Mouse (Mus musculus) midbrain, embryonic 14.5 days (tissue): ENCODE data around the gene Atp1a4. TPM values are rescaled to one million over a fixed set of nuclear protein-coding genes. Genes with fewer than 3 reads are reported as not detected.

ENCODE experiments used
- ATAC-seq: fragments of 200-750 bp; cut with Nextera tagmentation; 2 replicates; pipeline ENCODE4 v1.8.0; 2017; ENCODE audit warnings: moderate number of reproducible peaks, moderate library complexity; ENCODE audit not compliant: low FRiP score, low TSS enrichment
- DNase-seq: peaks from one replicate; pipeline ENCODE4 v3.0.0-alpha.2; 2015
- H3K27ac ChIP-seq: fragments of 300-500 bp; sonication (generic); replicated peaks from 2 replicates; pipeline ENCODE4 v1.5.1; 2014; ENCODE audit warnings: mild to moderate bottlenecking, low read depth, low read length, moderate library complexity
- H3K27me3 ChIP-seq: fragments of 300-500 bp; sonication (generic); 2 replicates; pipeline ENCODE4 v1.6.1; 2014; ENCODE audit warnings: low read length, control low read depth, mixed read lengths; ENCODE audit not compliant: control insufficient read depth, insufficient read depth
- H3K36me3 ChIP-seq: fragments of 300-500 bp; sonication (generic); 2 replicates; pipeline ENCODE4 v1.6.1; 2014; ENCODE audit warnings: low read length, control low read depth; ENCODE audit not compliant: control insufficient read depth, insufficient read depth
- H3K4me1 ChIP-seq: fragments of 300-500 bp; sonication (generic); 2 replicates; pipeline ENCODE4 v1.6.1; 2014; ENCODE audit warnings: mild to moderate bottlenecking, antibody characterized with exemption, low read length, control low read depth; ENCODE audit not compliant: control insufficient read depth, insufficient read depth
- H3K4me2 ChIP-seq: fragments of 300-500 bp; sonication (generic); 2 replicates; pipeline ENCODE4 v1.6.1; 2014; ENCODE audit warnings: mild to moderate bottlenecking, low read length, moderate library complexity
- H3K4me3 ChIP-seq: fragments of 300-500 bp; sonication (generic); replicated peaks from 2 replicates; pipeline ENCODE4 v1.5.1; 2014; ENCODE audit warnings: low read depth, low read length
- H3K9ac ChIP-seq: fragments of 300-500 bp; sonication (generic); replicated peaks from 2 replicates; pipeline ENCODE4 v1.6.1; 2014; ENCODE audit warnings: mild to moderate bottlenecking, low read length, moderate library complexity
- H3K9me3 ChIP-seq: fragments of 300-500 bp; sonication (generic); 2 replicates; pipeline ENCODE4 v1.6.1; 2016; ENCODE audit warnings: low read length, control low read depth, mixed read lengths; ENCODE audit not compliant: control insufficient read depth
- WGBS: fragments of 180-500 bp; shearing (Covaris S2); extraction: QIAGEN DNeasy Blood & Tissue Kit; methylation state at CpG from one replicate; pipeline ENCODE4 v1.1.7; 2014; 5-methylcytosine and 5-hydroxymethylcytosine counted together
- polyA plus RNA-seq: library from polyadenylated mRNA; unstranded; fragments of >200 nt; fragmentation: Nextera tagmentation; extraction: Ambion mirVana; gene quantifications from 2 replicates; pipeline ENCODE4 v1.2.1, GENCODE M21; 2014

Atp1a4 gene
- not detected in 2 replicates for polyA plus RNA-seq

DNA sequence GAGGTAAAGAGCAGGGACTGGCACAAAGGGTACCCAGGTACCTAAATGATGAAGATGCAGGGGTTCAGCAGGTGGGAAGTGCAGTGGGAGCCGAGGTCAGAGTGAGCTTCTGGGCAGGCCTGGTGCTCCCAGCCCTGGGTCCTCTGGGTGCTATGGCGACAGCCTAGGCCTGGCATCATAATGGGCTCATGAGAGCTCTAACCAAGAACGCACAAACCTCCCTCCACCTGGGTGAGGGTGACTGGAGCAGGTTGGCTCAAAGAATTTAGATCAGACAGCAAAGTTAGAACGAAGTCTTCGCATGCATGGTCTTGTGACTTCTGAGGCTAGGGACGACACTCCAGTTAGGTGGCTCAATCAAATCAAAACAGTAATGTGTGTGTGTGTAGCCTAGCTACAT lies at the start of gene Atp1a4:
Gene Atp1a4 (minus strand): TSS at position 101 of the 400 bp plus-strand sequence.
- H3K4me2 ChIP-seq, result no peak within 1 kb of the TSS

DNA sequence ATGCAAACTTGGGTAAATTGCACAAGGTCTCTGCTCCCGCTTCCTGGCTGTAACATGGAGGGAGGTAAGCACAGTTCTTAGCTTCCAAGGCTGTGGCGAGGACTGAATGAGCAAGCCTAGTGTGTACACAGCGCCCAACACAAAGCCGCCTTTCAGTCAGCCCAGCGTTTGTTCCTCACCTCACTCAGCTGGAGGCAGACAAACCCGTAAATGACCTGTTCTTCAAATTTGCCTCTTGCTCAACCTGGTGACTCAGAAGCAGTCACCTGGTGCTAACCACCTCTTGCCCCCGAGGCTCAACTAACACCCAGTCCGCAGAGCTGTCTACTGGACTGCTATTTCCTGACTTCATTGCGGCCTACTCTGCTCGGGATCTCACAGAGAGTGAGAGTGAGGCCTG lies 49.7 kb upstream of the Atp1a4 start:
- no peaks in the 10 kb centered on the region for H3K36me3 ChIP-seq
- no peaks in the 10 kb centered on the region for H3K27me3 ChIP-seq
- H3K9me3 ChIP-seq, result no peaks in the 10 kb centered on the region
- no peak overlapping the region for H3K4me3 ChIP-seq
- DNase-seq (no peak), ATAC-seq (no peak)
- H3K4me2 ChIP-seq, result no peak overlapping the region
- H3K4me1 ChIP-seq, result peaks cover 19% of the 10 kb centered on the region
- WGBS, result 67% methylated on average over 10 of the region's 10 CpGs
- no peak overlapping the region for H3K9ac ChIP-seq
- no peak overlapping the region for H3K27ac ChIP-seq

More for the DNA sequence above, at the start of gene Atp1a4:
- ATAC-seq, result no peak
- no peaks in the 10 kb centered on the region for H3K27me3 ChIP-seq
- H3K4me3 ChIP-seq, result no peak within 1 kb of the TSS
- no peaks in the 10 kb centered on the region for H3K9me3 ChIP-seq
- no peaks in the 10 kb centered on the region for H3K36me3 ChIP-seq
- WGBS, result 87% methylated on average over 6 of the region's 6 CpGs
- no peak within 1 kb of the TSS for H3K27ac ChIP-seq
- no peak within 1 kb of the TSS for H3K9ac ChIP-seq
- DNase-seq, result no peak
- H3K4me1 ChIP-seq, result no peaks in the 10 kb centered on the region

DNA sequence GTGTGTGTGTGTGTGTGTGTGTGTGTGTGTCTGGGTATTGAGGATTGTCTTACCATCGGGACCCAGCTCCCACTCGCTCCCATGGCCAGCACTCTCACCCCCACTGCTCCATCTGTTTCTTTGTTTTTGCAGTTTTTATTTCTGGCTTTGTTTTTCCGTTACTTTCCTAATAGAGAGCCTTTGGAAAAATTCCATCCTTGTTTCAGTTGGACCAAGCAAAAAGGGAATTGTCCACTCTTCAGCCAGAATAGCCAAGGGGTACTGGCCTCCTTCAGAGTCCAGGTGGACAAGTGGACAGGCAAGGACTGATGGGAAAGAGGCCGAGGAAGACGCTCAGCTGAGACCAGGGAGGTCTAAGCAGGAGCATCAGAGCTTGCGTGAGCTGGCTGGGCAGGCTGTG lies 48.7 kb upstream of the Atp1a4 start:
- Histone ChIP-seq H3K4me2 (no peak overlapping the region), H3K4me3 (no peak overlapping the region), H3K27me3 (no peaks in the 10 kb centered on the region), H3K9ac (no peak overlapping the region), H3K36me3 (no peaks in the 10 kb centered on the region), H3K27ac (no peak overlapping the region), H3K9me3 (no peaks in the 10 kb centered on the region), H3K4me1 (peaks cover 22% of the 10 kb centered on the region)
- ATAC-seq (no peak), DNase-seq (no peak)
- WGBS, result 77% methylated on average over 6 of the region's 6 CpGs

DNA sequence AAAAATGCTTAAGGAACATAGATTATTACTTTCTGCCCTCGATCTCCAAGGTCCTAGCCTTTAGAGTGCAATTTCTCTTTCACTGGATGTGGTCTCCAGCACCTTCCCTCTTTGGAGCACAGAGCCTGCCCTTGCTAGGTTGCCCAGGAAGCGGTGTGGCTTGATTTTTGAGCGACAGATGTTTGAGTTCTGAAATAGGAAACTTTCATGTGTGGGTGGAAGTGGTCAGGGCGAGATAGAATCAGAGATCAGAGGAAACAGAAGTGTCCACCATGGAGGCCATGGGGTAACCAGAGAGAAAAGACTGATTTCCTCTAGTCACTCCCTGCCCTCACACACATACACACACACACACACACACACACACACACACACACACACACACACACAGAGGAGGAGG lies 48.0 kb upstream of the Atp1a4 start:
- DNase-seq, result no peak
- Histone ChIP-seq H3K4me1 (peaks cover 20% of the 10 kb centered on the region), H3K9me3 (no peaks in the 10 kb centered on the region), H3K36me3 (no peaks in the 10 kb centered on the region), H3K4me2 (no peak overlapping the region), H3K9ac (no peak overlapping the region), H3K27me3 (no peaks in the 10 kb centered on the region), H3K4me3 (no peak overlapping the region), H3K27ac (no peak overlapping the region)
- WGBS, result 93% methylated on average over 4 of the region's 4 CpGs
- ATAC-seq, result no peak

DNA sequence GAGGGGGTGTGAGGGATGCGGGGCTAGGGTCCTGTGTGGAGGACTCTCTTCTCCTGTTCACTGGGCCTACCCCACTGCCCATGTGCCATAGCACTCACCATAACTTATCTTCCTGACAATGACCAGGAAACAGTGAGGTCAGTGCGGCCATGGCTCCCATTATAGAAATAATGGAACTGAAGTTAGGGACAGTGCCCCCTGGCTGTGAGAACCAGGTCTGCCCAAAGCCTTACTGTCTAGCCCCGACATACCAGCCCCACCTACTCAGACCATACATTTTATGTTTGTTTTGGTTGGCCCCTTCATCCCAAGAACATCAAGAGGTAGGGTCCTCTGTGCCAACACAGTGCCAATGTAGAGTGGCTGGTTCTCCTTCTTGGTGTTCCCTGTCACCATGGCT lies 47.4 kb upstream of the Atp1a4 start:
- no peaks in the 10 kb centered on the region for H3K9me3 ChIP-seq
- H3K36me3 ChIP-seq, result no peaks in the 10 kb centered on the region
- ATAC-seq (no peak), DNase-seq (no peak)
- no peaks in the 10 kb centered on the region for H3K27me3 ChIP-seq
- H3K4me1 ChIP-seq, result peaks cover 17% of the 10 kb centered on the region; the same call in 1 of the 2 replicates
- H3K27ac ChIP-seq, result no peak overlapping the region
- 80% methylated on average over 3 of the region's 3 CpGs for WGBS
- H3K4me3 ChIP-seq, result no peak overlapping the region
- no peak overlapping the region for H3K4me2 ChIP-seq
- no peak overlapping the region for H3K9ac ChIP-seq

DNA sequence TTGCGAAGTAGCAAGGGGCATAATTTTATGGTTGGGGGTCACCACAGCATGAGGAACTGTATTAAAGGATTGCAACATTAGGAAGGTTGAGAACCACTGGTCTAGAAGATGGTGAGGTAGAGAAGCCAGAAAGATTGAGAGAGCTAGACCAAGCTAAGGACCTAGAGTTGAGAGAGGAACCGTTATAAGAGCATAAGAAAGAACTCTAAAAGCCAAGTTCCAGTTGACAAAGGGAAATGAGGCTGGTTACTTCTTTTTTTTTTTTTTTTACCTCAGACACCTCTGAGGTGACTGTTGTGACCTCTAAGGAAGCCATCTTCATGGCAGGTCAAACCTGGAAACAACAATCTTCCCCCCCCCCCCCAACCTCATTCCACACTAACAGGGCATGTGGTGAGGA lies 46.9 kb upstream of the Atp1a4 start:
- H3K27ac ChIP-seq, result no peak overlapping the region
- no peak for ATAC-seq
- peaks cover 13% of the 10 kb centered on the region; the same call in 1 of the 2 replicates for H3K4me1 ChIP-seq
- H3K9me3 ChIP-seq, result no peaks in the 10 kb centered on the region
- no peaks in the 10 kb centered on the region for H3K27me3 ChIP-seq
- no peak for DNase-seq
- H3K36me3 ChIP-seq, result no peaks in the 10 kb centered on the region
- no peak overlapping the region for H3K4me2 ChIP-seq
- H3K9ac ChIP-seq, result no peak overlapping the region
- WGBS, result 87% methylated on average over 2 of the region's 2 CpGs
- H3K4me3 ChIP-seq, result no peak overlapping the region

DNA sequence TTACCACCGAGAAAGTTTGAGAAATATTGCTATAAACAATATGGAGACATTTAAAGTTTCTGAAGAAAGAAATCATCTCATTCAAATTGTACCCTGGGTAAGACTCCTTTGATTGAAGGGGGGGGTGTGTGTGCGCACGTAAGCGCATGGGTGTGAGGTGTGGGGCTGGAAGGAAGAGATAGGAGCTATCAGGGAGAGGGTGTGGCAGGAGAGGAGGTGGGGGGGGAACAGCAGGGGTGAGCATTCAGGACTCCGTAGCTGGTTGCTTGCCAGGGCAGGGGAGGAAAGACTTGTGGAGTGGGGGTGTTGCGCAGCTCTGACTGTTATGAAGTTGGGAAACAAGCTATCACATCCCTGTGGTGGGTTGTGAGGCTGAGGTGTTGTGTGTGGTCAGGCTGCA lies 46.2 kb upstream of the Atp1a4 start:
- peaks cover 10% of the 10 kb centered on the region; the same call in 1 of the 2 replicates for H3K4me1 ChIP-seq
- DNase-seq (no peak), ATAC-seq (no peak)
- H3K27ac ChIP-seq, result no peak overlapping the region
- WGBS, result 78% methylated on average over 6 of the region's 6 CpGs
- H3K27me3 ChIP-seq, result no peaks in the 10 kb centered on the region
- H3K9ac ChIP-seq, result no peak overlapping the region
- H3K4me2 ChIP-seq, result no peak overlapping the region
- no peak overlapping the region for H3K4me3 ChIP-seq
- H3K9me3 ChIP-seq, result no peaks in the 10 kb centered on the region
- H3K36me3 ChIP-seq, result no peaks in the 10 kb centered on the region

DNA sequence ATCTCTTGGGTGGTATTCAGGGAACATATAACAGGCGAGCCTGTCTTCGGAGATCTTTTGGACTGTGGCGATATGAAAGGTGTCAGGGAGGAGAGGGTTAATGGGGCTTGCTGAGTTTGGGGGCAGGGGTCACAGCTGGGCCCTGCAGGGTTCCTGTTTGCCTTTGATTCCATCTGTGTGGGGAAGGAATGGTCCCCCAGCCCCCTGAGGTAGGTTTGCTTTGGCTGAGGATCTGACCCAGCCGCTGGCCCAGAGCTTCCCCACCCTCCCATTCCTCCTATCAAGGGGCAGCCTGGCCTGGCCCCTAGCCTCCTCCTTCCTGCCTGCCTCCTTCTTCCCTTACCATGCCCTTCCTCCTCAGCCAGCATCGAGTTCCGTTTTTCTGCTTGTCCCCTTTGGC lies 44.6 kb upstream of the Atp1a4 start:
- Histone ChIP-seq H3K36me3 (no peaks in the 10 kb centered on the region), H3K9ac (no peak overlapping the region), H3K27me3 (no peaks in the 10 kb centered on the region), H3K4me3 (no peak overlapping the region), H3K27ac (no peak overlapping the region), H3K9me3 (no peaks in the 10 kb centered on the region), H3K4me2 (no peak overlapping the region), H3K4me1 (peaks cover 12% of the 10 kb centered on the region; the same call in 1 of the 2 replicates)
- ATAC-seq, result no peak
- 10% methylated on average over 6 of the region's 6 CpGs for WGBS
- no peak for DNase-seq

DNA sequence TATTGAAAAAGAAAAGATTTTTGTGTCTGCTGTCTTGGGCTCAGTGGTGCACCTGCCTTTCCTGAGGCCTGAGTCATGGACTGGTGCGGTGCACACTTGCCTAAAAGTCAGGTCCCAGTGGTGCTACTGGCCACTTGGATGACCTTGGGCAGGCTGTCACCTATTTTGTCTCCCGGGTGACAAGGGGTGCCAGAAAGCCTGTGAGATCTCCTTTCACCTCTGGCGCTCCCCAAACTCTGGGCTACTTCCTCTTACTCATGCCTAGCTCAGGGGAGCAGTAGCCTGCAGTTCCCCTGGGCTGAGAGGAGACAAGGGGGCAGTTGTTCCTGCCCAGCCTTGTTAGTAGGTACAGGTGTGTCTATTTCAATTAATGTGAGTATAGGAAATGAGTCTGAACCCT lies 44.1 kb upstream of the Atp1a4 start:
- WGBS, result 49% methylated on average over 3 of the region's 3 CpGs
- no peak overlapping the region for H3K9ac ChIP-seq
- no peak overlapping the region for H3K4me3 ChIP-seq
- peaks cover 16% of the 10 kb centered on the region; the same call in 1 of the 2 replicates for H3K4me1 ChIP-seq
- no peak overlapping the region for H3K4me2 ChIP-seq
- H3K9me3 ChIP-seq, result no peaks in the 10 kb centered on the region
- no peaks in the 10 kb centered on the region for H3K36me3 ChIP-seq
- no peaks in the 10 kb centered on the region for H3K27me3 ChIP-seq
- no peak for DNase-seq
- no peak overlapping the region for H3K27ac ChIP-seq
- no peak for ATAC-seq
